Comparison of ENCODE assay signal across 24 mouse cellular contexts in the genomic region with DNA sequence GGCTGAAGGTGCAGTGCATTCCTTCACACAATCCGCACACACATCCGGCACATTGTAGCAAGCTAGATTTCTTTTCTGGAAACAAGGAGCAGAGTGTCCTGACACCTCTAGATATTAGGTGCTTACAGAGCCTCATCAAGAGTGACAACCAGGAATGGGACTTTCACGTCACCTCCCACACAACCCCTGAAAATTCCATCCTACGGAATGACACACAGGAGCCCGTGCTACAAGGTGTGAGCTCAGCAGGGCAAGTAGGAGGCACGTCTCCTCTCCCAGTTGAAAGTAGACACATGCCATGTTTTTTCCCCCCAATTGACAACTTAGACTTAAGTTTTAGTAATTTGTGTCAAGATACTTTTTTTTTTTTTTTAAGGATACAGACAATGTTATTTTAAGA.
"Had no signal": no experiment of that assay in that cellular context is flagged by ENCODE, and none has a peak within 500 bp of the region (broad histone marks: within the 10 kb centered on the region; RNA-seq: fewer than 3 reads in every experiment).

No protein-coding gene starts in this region.

- H3K4me3 ChIP-seq: gastrocnemius, adult 2 months; heart, embryonic 10.5 days; heart, embryonic 12.5 days; hindbrain, embryonic 10.5 days; hindbrain, embryonic 12.5 days; intestine, embryonic 15.5 days; layer of hippocampus, adult 2 months; left cerebral cortex, adult 2 months had no signal

- H3K9me3 ChIP-seq: heart, embryonic 10.5 days; heart, embryonic 12.5 days; hindbrain, embryonic 10.5 days; hindbrain, embryonic 12.5 days; intestine, embryonic 15.5 days had no signal

- DNase-seq: gastrocnemius, adult 2 months; gastrocnemius, postnatal 10 days; gastrocnemius, postnatal 25 days; heart, adult 18-20 months; heart, postnatal 10 days; heart, postnatal 4 days; kidney, adult 18-20 months; kidney, adult 8-10 months; kidney, postnatal 10 days; kidney, postnatal 25 days; kidney, postnatal 4 days; liver had no signal

- H3K36me3 ChIP-seq: heart, embryonic 10.5 days; heart, embryonic 12.5 days; hindbrain, embryonic 10.5 days; hindbrain, embryonic 12.5 days; intestine, embryonic 15.5 days had no signal

- ATAC-seq: hindbrain, embryonic 16.5 days; inflammation-experienced regulatory T-cells, adult 6 months; intestine, embryonic 15.5 days; intestine, postnatal 0 days had no signal

- H3K4me2 ChIP-seq: heart, embryonic 12.5 days; hindbrain, embryonic 12.5 days; hindbrain, embryonic 14.5 days; intestine, embryonic 15.5 days; liver, embryonic 11.5 days had no signal

- H3K9ac ChIP-seq: heart, embryonic 12.5 days; hindbrain, embryonic 12.5 days; hindbrain, embryonic 14.5 days; intestine, embryonic 15.5 days had no signal

- H3K27me3 ChIP-seq: heart, embryonic 12.5 days; hindbrain, embryonic 12.5 days; intestine, embryonic 15.5 days had no signal

- H3K4me1 ChIP-seq: hindbrain, embryonic 10.5 days; hindbrain, embryonic 12.5 days; intestine, embryonic 15.5 days had no signal

- H3K27ac ChIP-seq: gastrocnemius, adult 2 months; heart, embryonic 10.5 days; hindbrain, embryonic 10.5 days; hindbrain, embryonic 12.5 days; hindbrain, embryonic 14.5 days; intestine, embryonic 15.5 days; layer of hippocampus, adult 2 months; left cerebral cortex, adult 2 months had no signal
